Mouse (Mus musculus): Measurements from ENCODE around the gene Oser1.

Oser1 gene

DNA sequence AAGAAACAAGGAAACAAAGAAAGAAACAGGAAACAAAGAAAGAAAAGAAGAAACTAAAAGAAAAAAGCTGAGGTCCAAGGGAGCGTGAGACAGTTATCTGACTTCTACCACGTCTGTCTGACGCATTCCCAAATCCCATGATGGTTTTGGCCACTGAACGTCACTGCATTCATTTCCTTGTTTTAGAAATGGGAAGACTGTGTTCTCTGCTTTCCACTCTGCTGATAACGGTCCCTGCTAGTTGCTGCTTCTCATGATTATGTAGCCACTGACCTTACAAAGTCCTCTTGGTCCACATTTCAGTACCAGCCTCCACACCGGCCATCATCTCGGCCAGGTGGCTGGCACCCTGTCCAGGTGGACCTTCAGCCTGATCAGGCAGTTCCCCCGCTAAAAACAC, 25.3 kb downstream of the Oser1 start:
- no peak for DNase-seq

- DNase-seq: no peak
These were observed 25.7 kb downstream of the Oser1 start for GRCm38 (mm10) chr2:163398770-163399169.

DNA sequence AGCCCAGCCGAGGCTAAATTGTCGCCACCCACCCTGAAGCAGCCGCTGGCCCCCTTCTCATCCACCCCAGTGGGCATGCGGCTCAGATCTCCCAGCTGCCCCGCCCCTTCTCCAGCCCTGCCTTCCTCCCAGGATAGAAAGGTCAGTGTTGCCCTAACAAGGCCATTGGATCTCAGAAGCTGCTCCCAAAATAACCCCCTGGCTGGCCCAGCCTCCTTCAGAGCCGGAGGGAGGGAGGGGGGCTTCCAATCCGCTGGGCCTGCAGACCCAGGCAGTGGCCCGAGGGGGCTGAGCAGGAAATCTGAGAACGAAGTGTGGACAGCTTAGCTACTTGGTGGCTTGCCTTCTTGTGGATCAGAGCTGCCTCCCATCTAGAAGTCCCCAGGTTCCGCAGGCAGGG, 26.6 kb downstream of the Oser1 start, which contains the start of gene Jph2:
Gene Jph2 (minus strand): TSS at position 89 of the 400 bp plus-strand sequence.
- DNase-seq: no peak

GRCm38 (mm10) chr2:163397071-163397470, 27.4 kb downstream of the Oser1 start:
- no peak for DNase-seq

GRCm38 (mm10) chr2:163394977-163395376, 29.5 kb downstream of the Oser1 start:
- no peak for DNase-seq

- DNase-seq: no peak
These were observed 30.5 kb downstream of the Oser1 start for GRCm38 (mm10) chr2:163393976-163394375.

GRCm38 (mm10) chr2:163393241-163393640, 31.3 kb downstream of the Oser1 start:
- no peak for DNase-seq

DNA sequence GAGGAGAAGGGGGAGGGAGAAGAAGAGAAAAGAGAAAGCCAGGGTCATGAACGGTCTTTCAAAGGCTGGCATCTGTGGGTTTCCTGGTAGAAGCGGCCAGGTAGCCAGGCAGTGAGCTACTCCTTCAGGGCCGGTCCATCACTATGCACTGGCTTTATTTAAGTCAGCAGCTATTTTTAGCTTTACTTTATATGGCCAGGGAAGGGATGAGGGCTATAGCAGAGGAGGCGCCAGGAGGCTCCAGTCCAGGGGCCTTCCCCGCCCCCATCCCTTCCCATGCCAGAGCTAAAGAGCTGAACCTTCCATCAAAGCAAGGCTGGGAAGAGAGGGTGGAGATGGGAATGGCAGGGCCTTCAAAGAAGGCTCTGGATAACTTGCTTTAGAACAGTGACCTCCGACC, 32.1 kb downstream of the Oser1 start:
- DNase-seq: no peak

- no peak for DNase-seq
These were observed 37.9 kb downstream of the Oser1 start for GRCm38 (mm10) chr2:163386423-163387190.

GRCm38 (mm10) chr2:163385126-163385525, 39.4 kb downstream of the Oser1 start:
- DNase-seq: no peak

DNA sequence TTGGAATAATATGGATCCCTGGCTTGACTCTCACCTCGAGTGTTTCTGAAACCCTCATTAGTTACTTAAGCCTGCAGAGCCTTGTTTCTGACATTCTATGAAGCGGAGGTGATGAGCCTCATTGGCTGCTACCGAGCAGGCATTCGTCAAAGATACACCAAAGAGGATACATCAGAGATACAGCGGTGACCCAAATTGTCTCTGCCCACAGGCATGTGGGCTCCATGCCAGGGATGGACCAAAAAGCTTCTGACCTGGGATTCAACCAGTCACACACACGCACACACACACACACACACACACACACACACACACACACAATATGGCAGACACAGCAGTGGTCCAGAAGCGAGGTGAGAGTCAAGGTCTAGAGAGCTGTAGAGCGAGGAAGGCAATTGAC, 43.3 kb downstream of the Oser1 start:
- no peak for DNase-seq

GRCm38 (mm10) chr2:163379366-163379765, 45.1 kb downstream of the Oser1 start:
- no peak for DNase-seq

DNA sequence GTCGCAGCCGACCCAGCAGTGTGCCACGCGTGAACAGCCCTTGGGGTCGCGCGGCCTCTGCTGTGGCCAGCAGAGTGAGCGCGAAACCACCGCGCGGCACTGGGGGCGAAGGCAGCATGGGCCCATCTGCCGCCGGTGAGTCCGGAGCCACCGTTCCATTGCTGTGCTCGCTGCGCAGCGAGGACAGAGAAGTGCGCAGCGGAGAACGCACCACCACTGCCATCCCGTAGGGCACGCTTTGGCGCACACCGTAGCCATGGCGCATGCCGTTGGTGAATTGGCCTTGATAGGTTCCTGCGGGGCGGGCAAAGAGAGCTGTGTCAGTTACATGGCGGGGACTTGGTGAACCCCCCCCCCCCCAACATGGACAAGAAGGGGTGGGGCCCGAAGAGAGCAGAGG, 48.4 kb downstream of the Oser1 start:
- DNase-seq: no peak

DNA sequence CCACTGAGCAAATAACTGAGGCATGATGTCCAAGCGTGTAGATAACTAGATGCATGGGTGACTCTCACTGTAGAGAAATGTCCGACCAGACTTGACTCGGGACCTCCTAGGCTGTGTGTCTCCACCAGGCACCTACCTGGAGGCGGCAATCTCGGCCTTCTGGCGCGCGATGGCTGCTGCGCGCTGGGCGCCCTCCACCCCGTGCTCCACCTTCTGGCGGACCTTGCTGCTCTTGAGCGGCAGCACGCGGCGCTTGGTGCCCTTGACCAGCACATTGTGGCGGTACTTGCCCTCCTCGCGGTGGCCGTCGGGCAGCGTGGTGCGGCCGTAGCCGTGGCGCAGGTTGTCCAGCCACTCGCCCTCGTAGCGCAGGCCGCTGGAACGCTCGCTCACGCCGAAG, 49.0 kb downstream of the Oser1 start:
- no peak for DNase-seq

- no peak for DNase-seq
These were observed 51.9 kb downstream of the Oser1 start for GRCm38 (mm10) chr2:163372627-163373026.

- no peak for DNase-seq
These were observed 54.3 kb downstream of the Oser1 start for GRCm38 (mm10) chr2:163370175-163370574.

- no peak for DNase-seq
These were observed 59.5 kb downstream of the Oser1 start for GRCm38 (mm10) chr2:163364785-163365541.

- no peak for DNase-seq
These were observed 61.3 kb downstream of the Oser1 start for GRCm38 (mm10) chr2:163362940-163363921.

- DNase-seq: no peak
These were observed 63.5 kb downstream of the Oser1 start for GRCm38 (mm10) chr2:163360858-163361623.

- DNase-seq: no peak
These were observed 65.2 kb downstream of the Oser1 start for GRCm38 (mm10) chr2:163359253-163359652.

DNA sequence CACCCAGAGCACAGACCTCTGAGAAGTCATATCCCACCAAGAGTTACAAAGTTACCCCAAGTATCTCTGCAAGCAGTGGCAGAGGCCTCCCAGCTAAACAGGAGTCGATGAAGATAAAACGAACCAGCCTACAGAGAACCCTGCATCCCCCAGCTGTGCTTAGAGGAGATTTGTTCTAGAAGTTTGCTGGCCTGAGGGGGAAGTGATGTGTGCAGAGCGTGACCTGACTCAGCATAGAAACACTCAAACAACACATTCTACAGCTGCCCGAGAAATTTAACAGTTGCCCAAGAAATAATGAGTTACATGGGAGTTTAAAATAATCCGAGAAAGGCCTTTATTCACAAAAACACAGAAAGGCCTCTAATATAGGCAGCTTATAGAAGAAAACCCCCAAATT, 65.8 kb downstream of the Oser1 start:
- no peak for DNase-seq
